Mouse (Mus musculus): ENCODE measurements around the gene Rsf1. TPM values are rescaled to one million over a fixed set of nuclear protein-coding genes. Genes with fewer than 3 reads are reported as not detected.
A peak's percentile ranks its signal among the peaks of the same experiment; 100 is the strongest.

Gene Rsf1
- polyA plus RNA-seq, 1 experiment from 2014 or later, result 23.6 TPM

- H3K36me3 ChIP-seq, result peaks cover 8% of the 10 kb centered on the region; the same call in 1 of the 2 replicates
- 91% methylated on average over 5 of the region's 5 CpGs for WGBS
- H3K4me3 ChIP-seq, result no peak overlapping the region
- H3K4me1 ChIP-seq, result no peaks in the 10 kb centered on the region
- no peaks in the 10 kb centered on the region for H3K27me3 ChIP-seq (ENCODE audit: low read depth, poor library complexity, severe bottlenecking)
- H3K27ac ChIP-seq (replicated peaks), result no peak overlapping the region
- H3K9me3 ChIP-seq (replicated peaks), result no peaks in the 10 kb centered on the region
- no peak for DNase-seq (ENCODE audit: low spot score)
These were observed 68.0 kb downstream of the Rsf1 start for GRCm38 (mm10) chr7:97647656-97648055.

GRCm38 (mm10) chr7:97650729-97651128 is 71.0 kb downstream of the Rsf1 start:
- no peaks in the 10 kb centered on the region for H3K27me3 ChIP-seq (ENCODE audit: low read depth, poor library complexity, severe bottlenecking)
- H3K9me3 ChIP-seq (replicated peaks), result no peaks in the 10 kb centered on the region
- H3K36me3 ChIP-seq, result peaks cover 32% of the 10 kb centered on the region
- H3K27ac ChIP-seq (replicated peaks), result no peak overlapping the region
- no peak for DNase-seq (ENCODE audit: low spot score)
- no peak overlapping the region for H3K4me3 ChIP-seq
- 95% methylated on average over 4 of the region's 4 CpGs for WGBS
- H3K4me1 ChIP-seq, result no peaks in the 10 kb centered on the region

- peaks cover 42% of the 10 kb centered on the region for H3K36me3 ChIP-seq
- WGBS, result 87% methylated on average over 6 of the region's 6 CpGs
- no peak overlapping the region for H3K4me3 ChIP-seq
- H3K4me1 ChIP-seq, result no peaks in the 10 kb centered on the region
- DNase-seq (ENCODE audit: low spot score), result no peak
- no peaks in the 10 kb centered on the region for H3K27me3 ChIP-seq (ENCODE audit: low read depth, poor library complexity, severe bottlenecking)
- no peak overlapping the region for H3K27ac ChIP-seq (replicated peaks)
- no peaks in the 10 kb centered on the region for H3K9me3 ChIP-seq (replicated peaks)
These were observed 76.5 kb downstream of the Rsf1 start for GRCm38 (mm10) chr7:97656144-97656543.

- H3K27me3 ChIP-seq (ENCODE audit: low read depth, poor library complexity, severe bottlenecking), result no peaks in the 10 kb centered on the region
- H3K27ac ChIP-seq (replicated peaks), result no peak overlapping the region
- H3K36me3 ChIP-seq, result peaks cover 62% of the 10 kb centered on the region
- no peaks in the 10 kb centered on the region for H3K4me1 ChIP-seq
- 93% methylated on average over 4 of the region's 4 CpGs for WGBS
- H3K9me3 ChIP-seq (replicated peaks), result no peaks in the 10 kb centered on the region
- H3K4me3 ChIP-seq, result no peak overlapping the region
- DNase-seq (ENCODE audit: low spot score), result no peak
These were observed 81.9 kb downstream of the Rsf1 start for GRCm38 (mm10) chr7:97661634-97662033.

GRCm38 (mm10) chr7:97679239-97679638 is 99.5 kb downstream of the Rsf1 start:
- WGBS, result 26% methylated on average over 1 of the region's 1 CpGs
- Histone ChIP-seq H3K4me3 (no peak overlapping the region), H3K4me1 (no peaks in the 10 kb centered on the region), H3K9me3 (replicated peaks) (no peaks in the 10 kb centered on the region), H3K36me3 (peaks cover 98% of the 10 kb centered on the region), H3K27me3 (ENCODE audit: low read depth, poor library complexity, severe bottlenecking) (no peaks in the 10 kb centered on the region), H3K27ac (replicated peaks) (no peak overlapping the region)
- no peak for DNase-seq (ENCODE audit: low spot score)

GRCm38 (mm10) chr7:97687831-97688230 is 108.1 kb downstream of the Rsf1 start:
- Histone ChIP-seq H3K36me3 (peaks cover 54% of the 10 kb centered on the region), H3K4me3 (no peak overlapping the region), H3K27ac (replicated peaks) (no peak overlapping the region), H3K27me3 (ENCODE audit: low read depth, poor library complexity, severe bottlenecking) (no peaks in the 10 kb centered on the region), H3K4me1 (no peaks in the 10 kb centered on the region), H3K9me3 (replicated peaks) (no peaks in the 10 kb centered on the region)
- WGBS, result 87% methylated on average over 2 of the region's 2 CpGs
- DNase-seq (ENCODE audit: low spot score), result no peak

- H3K4me1 ChIP-seq, result peaks cover 18% of the 10 kb centered on the region
- H3K27ac ChIP-seq (replicated peaks), result no peak overlapping the region; the same call in 1 of the 2 replicates
- H3K4me3 ChIP-seq, result no peak overlapping the region
- H3K9me3 ChIP-seq (replicated peaks), result peaks cover 13% of the 10 kb centered on the region; the same call in 1 of the 2 replicates
- H3K36me3 ChIP-seq, result peaks cover 25% of the 10 kb centered on the region
- H3K27me3 ChIP-seq (ENCODE audit: low read depth, poor library complexity, severe bottlenecking), result no peaks in the 10 kb centered on the region
- WGBS, result 90% methylated on average over 1 of the region's 1 CpGs
- no peak for DNase-seq (ENCODE audit: low spot score)
These were observed 115.8 kb downstream of the Rsf1 start for GRCm38 (mm10) chr7:97695441-97695840.

- no peaks in the 10 kb centered on the region for H3K27me3 ChIP-seq (ENCODE audit: low read depth, poor library complexity, severe bottlenecking)
- peak overlapping the region; percentile 93 for H3K4me3 ChIP-seq
- peak overlapping the region; percentile 93 for H3K27ac ChIP-seq (replicated peaks)
- H3K4me1 ChIP-seq, result peaks cover 18% of the 10 kb centered on the region
- peaks cover 29% of the 10 kb centered on the region for H3K36me3 ChIP-seq
- no peak for DNase-seq (ENCODE audit: low spot score)
- WGBS, result 42% methylated on average over 19 of the region's 19 CpGs
- H3K9me3 ChIP-seq (replicated peaks), result peaks cover 13% of the 10 kb centered on the region; the same call in 1 of the 2 replicates
These were observed 116.4 kb downstream of the Rsf1 start for GRCm38 (mm10) chr7:97696133-97696505.

GRCm38 (mm10) chr7:97696506-97697254 is 117.0 kb downstream of the Rsf1 start, which contains the start of gene Clns1a:
Gene Clns1a, plus strand, starts transcription at chr7:97696634.
- peaks cover 13% of the 10 kb centered on the region; the same call in 1 of the 2 replicates for H3K9me3 ChIP-seq (replicated peaks)
- peaks cover 18% of the 10 kb centered on the region for H3K4me1 ChIP-seq
- H3K27ac ChIP-seq (replicated peaks), result peak within 1 kb of the TSS; percentile 93
- no peaks in the 10 kb centered on the region for H3K27me3 ChIP-seq (ENCODE audit: low read depth, poor library complexity, severe bottlenecking)
- H3K4me3 ChIP-seq, result peak within 1 kb of the TSS; percentile 93
- DNase-seq (ENCODE audit: low spot score), result peak; percentile 91
- H3K36me3 ChIP-seq, result peaks cover 33% of the 10 kb centered on the region
- WGBS, result under 1% methylated on average over 63 of the region's 63 CpGs

- DNase-seq (ENCODE audit: low spot score), result no peak
- WGBS, result 94% methylated on average over 4 of the region's 4 CpGs
- Histone ChIP-seq H3K4me1 (peaks cover 18% of the 10 kb centered on the region), H3K9me3 (replicated peaks) (peaks cover 13% of the 10 kb centered on the region; the same call in 1 of the 2 replicates), H3K4me3 (no peak overlapping the region), H3K36me3 (peaks cover 36% of the 10 kb centered on the region), H3K27me3 (ENCODE audit: low read depth, poor library complexity, severe bottlenecking) (no peaks in the 10 kb centered on the region), H3K27ac (replicated peaks) (no peak overlapping the region)
These were observed 120.5 kb downstream of the Rsf1 start for GRCm38 (mm10) chr7:97700173-97700572.

- no peak for DNase-seq (ENCODE audit: low spot score)
- Histone ChIP-seq H3K36me3 (peaks cover 41% of the 10 kb centered on the region), H3K9me3 (replicated peaks) (peaks cover 13% of the 10 kb centered on the region; the same call in 1 of the 2 replicates), H3K27ac (replicated peaks) (no peak overlapping the region), H3K4me3 (no peak overlapping the region), H3K4me1 (peaks cover 12% of the 10 kb centered on the region), H3K27me3 (ENCODE audit: low read depth, poor library complexity, severe bottlenecking) (no peaks in the 10 kb centered on the region)
- WGBS, result 83% methylated on average over 6 of the region's 6 CpGs
These were observed 121.4 kb downstream of the Rsf1 start for GRCm38 (mm10) chr7:97701106-97701505.

GRCm38 (mm10) chr7:97707123-97707522 is 127.4 kb downstream of the Rsf1 start:
- Histone ChIP-seq H3K9me3 (replicated peaks) (no peaks in the 10 kb centered on the region), H3K4me1 (no peaks in the 10 kb centered on the region), H3K27me3 (ENCODE audit: low read depth, poor library complexity, severe bottlenecking) (no peaks in the 10 kb centered on the region), H3K4me3 (no peak overlapping the region), H3K36me3 (peaks cover 50% of the 10 kb centered on the region), H3K27ac (replicated peaks) (no peak overlapping the region)
- 92% methylated on average over 4 of the region's 4 CpGs for WGBS
- no peak for DNase-seq (ENCODE audit: low spot score)

- H3K4me3 ChIP-seq, result no peak overlapping the region
- H3K36me3 ChIP-seq, result peaks cover 57% of the 10 kb centered on the region
These were observed 128.1 kb downstream of the Rsf1 start for GRCm38 (mm10) chr7:97707809-97708208.

More at GRCm38 (mm10) chr7:97707809-97708208, 128.1 kb downstream of the Rsf1 start:
- H3K4me1 ChIP-seq, result no peaks in the 10 kb centered on the region
- DNase-seq (ENCODE audit: low spot score), result no peak
- H3K9me3 ChIP-seq (replicated peaks), result no peaks in the 10 kb centered on the region
- 87% methylated on average over 5 of the region's 5 CpGs for WGBS
- H3K27ac ChIP-seq (replicated peaks), result no peak overlapping the region
- no peaks in the 10 kb centered on the region for H3K27me3 ChIP-seq (ENCODE audit: low read depth, poor library complexity, severe bottlenecking)
